Mouse (Mus musculus) cerebellum, adult 2 months (tissue): ENCODE data around the gene Ipcef1.

ENCODE experiments used
- CTCF ChIP-seq: fragments of 200-500 bp; IDR thresholded peaks from 2 replicates; pipeline ENCODE4 v1.5.1; 2011; ENCODE audit warnings: low read depth, mild to moderate bottlenecking, control low read depth, low read length, moderate library complexity, borderline replicate concordance; ENCODE audit not compliant: insufficient read depth
- POLR2A ChIP-seq: fragments of 200-500 bp; IDR thresholded peaks from 2 replicates; pipeline ENCODE4 v1.6.1; 2011; ENCODE audit warnings: low read length, control low read depth, borderline replicate concordance; ENCODE audit not compliant: insufficient read depth

DNA sequence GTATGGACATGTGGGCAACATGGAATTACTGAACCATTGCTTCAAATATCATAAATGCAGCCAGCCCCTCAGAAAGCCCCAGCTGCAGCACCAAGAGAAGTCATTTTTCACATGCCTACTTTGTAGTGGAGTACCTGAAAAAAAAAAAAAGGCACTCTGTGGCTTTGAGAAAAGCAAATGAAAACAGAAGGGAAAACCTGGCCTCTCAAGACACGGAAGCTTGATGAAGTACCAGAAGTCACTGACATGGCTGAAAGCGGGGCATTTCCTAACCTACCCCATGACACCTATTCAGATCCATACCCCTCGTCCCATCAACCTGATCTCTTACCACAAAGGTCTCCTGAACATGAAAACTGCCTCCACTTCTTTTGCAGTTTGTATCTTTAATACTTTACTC lies 55.4 kb downstream of the Ipcef1 start:
- no peak for TF ChIP-seq POLR2A
- TF ChIP-seq CTCF = no peak
